Mouse (Mus musculus): ENCODE data around the gene Mrps2.
A peak's percentile ranks its signal among the peaks of the same experiment; 100 is the strongest.
"Not testable (repeated sequence)": the region's sequence is repeated elsewhere in the genome, so short reads cannot be mapped to it uniquely, and the experiment has no call there.

Mrps2 gene

GRCm38 (mm10) chr2:28467860-28468485, at the start of gene Mrps2:
Mrps2 (plus strand) TSS chr2:28468066.
- DNase-seq (ENCODE audit: low spot score) = peak; percentile 57

DNA sequence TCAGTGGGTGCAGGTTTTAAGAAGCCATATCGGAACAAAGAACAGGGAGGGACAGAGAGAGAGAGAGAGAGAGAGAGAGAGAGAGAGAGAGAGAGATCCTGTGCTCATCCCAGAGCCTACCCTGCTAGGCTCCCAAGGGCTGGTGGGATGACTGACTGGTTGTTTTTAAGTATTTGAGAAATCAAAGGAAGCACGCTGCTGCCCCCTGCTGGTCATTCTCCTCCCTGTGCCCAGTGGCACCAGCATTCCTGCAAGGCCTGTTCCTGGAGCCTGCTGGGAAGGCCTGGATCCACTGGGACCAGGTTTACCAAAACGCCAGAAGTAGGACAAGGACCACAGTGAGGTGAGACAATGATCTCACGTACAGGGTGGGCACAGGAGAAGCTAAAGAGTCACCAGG, 48.0 kb upstream of the Mrps2 start:
- peak; percentile 89 for DNase-seq (ENCODE audit: low spot score)

DNA sequence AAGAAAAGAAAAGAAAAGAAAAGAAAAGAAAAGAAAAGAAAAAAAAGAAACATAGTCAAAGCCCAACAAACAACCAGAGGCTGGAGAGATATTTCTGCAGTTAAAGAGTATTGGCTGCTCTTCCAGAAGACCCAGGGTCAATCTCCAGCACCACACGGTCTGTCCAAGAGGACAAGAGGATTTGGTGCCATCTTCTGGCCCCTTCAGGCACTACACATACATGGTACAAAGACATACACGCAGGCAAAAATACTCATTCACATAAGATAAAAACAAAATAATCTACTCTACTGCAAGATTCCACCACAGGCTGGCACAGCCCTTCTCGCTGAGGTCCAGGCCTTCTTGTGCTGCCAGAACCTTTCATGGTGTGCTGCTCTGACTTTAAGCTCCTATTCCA, 44.7 kb upstream of the Mrps2 start:
- no peak for DNase-seq (ENCODE audit: low spot score)

DNA sequence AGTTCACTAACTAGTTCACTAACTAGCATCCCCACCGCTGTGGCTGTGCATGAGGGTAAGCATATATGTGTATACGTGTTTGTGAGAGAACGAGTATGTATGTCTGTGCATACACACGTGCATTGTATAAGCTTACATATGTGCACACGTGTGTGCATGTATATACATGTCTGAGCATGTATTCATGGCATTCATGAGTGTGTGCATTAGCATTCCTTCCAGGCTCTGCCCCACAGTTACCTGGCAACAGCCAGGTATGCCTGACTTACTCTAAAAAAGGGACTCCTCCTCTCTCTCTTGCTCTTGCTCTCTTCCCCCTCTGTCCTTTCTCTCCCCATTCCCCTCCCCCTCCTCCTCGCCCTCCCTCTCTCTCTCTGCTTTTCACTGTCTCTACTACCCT, 40.6 kb upstream of the Mrps2 start:
- DNase-seq (ENCODE audit: low spot score) = no peak

GRCm38 (mm10) chr2:28430846-28431245, 37.0 kb upstream of the Mrps2 start:
- no peak for DNase-seq (ENCODE audit: low spot score)

DNA sequence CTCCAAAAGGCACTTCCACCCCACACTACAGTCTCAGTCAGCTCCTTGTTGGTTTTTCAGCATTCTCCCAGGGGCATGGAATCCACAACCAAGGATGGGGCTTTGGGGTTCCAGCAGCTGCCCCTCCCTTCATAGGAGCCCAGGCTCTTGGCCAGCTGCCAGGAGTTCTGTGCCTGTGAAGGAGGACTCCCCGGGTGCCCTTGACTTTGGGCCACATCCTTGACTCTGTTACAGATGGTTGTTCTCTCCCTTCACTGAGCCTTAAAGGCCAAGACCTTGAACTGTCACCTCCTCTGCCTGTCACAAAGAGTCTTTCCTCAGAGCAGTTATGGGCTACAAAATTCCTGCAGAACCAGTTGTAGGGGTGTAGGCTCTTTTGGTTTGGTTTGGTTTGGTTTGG, 35.1 kb upstream of the Mrps2 start:
- no peak for DNase-seq (ENCODE audit: low spot score)

DNA sequence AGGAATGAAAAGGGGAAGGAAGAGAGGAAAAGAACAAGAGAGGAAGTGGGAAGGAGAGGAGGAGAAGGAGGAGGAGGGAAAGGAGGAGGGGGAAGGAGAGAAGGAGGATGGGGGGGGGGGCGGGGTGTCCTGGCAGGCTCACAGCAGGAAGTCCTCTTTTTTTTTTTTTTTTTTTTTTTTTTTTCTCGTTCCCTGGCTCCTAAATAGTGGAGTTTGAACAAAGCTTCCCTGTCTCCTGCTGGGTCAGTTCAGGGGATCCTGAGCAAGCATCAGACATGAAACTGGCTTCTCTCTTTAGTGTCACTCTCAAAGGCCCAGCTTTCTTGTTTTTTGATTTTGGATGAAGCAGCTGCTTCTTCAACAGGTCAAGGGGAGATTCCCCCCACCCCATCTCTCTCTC, 34.4 kb upstream of the Mrps2 start:
- no peak for DNase-seq (ENCODE audit: low spot score)

GRCm38 (mm10) chr2:28435401-28435800, 32.5 kb upstream of the Mrps2 start:
- DNase-seq (ENCODE audit: low spot score) = no peak

DNA sequence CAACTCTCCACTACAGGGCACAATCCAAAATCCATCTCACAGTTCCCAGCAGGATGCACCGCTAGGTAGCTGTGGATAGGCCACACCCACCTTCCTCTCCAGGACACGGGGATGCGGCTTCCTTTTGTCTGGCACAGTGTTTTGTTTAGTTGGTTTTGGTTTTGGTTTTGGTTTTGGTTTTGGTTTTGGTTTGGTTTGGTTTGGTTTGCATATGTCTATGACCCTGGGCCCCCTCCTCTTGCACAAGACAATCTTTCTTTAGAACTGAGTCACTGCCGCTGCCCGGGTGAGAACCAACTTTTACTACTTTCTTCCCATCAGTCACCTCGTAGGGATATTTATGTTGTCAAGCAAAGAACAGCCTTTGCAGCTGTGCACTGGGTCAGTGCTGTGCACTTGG, 27.0 kb upstream of the Mrps2 start:
- DNase-seq (ENCODE audit: low spot score) = no peak

GRCm38 (mm10) chr2:28445082-28445481, 22.8 kb upstream of the Mrps2 start:
- no peak for DNase-seq (ENCODE audit: low spot score)

DNA sequence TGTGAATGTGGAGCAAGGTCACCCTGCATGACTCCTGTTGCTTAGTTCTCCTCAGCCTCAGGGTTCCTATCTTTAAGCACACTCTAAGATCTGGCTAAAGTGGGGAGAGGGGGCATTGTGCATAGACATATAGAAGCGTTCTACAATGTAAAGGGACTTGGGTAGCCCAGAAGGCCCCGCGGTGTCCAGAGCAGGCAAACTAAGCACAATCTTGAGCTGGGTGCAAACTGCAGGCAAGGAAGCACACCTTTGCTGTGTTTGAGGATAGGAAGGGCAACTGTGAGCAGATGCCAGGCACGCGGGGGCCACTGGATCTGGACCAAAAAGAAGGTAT, 21.7 kb upstream of the Mrps2 start:
- DNase-seq (ENCODE audit: low spot score) = no peak

DNA sequence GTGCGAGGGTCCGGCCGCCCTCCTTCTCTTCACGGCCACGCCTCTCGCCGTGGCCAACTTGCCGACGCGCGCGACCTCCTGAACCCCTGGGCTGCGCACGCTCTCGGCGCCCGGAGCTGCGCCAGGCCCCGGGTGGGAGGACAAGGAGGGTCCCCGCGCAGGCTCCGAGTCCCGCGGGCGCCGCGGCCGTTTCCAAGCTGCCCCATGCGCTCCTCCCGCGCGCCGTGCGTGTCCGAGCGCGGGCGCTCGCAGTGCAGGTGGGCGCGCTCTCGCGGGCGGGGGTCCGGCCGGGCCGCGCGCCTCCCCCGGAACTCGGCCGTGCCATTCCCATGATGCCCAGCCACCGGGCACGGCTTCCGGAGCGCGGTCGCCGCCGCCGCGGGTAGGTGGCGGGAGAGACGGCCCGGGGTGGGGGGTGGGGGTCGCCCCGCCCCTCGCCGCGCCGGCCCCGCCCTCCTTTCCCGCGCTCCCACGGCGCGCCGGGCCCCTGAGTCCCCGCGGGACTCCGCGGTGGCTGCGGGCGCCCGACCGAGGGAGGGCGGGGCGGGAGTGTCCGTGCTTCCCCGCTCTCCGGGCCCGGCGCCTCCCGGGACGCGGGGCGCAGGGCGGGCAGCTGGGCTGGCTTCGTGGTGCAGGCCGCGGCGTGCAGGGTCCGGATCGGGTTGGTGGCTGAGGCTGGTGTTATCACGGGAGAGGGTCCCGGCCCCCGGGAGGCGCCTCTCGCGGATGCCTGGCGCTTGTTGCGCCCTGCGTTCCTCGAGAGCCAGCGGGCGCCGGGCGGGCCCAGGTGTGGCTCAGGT, 21.2 kb upstream of the Mrps2 start, which contains the start of gene Ppp1r26:
Gene Ppp1r26 (plus strand): TSS at position 286 of the 800 bp plus-strand sequence.
- no peak for DNase-seq (ENCODE audit: low spot score)

DNA sequence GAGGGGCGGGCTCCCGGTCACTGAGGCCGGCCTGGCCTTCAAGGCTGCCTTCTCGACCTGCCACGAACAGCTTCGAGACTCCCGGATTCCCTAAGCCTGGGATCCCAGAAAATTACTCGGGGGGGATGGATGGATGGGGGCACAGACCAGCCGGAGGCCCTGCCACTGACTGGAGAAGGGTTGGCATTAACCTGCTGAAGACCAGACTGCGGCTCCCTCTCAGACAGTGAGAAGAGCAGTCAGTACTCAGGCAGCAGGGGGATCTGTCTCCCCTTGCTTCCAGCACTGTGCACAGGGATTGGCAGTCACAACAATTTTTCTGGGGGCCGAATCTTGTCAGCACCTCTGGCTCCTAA, 20.6 kb upstream of the Mrps2 start:
- no peak for DNase-seq (ENCODE audit: low spot score)

DNA sequence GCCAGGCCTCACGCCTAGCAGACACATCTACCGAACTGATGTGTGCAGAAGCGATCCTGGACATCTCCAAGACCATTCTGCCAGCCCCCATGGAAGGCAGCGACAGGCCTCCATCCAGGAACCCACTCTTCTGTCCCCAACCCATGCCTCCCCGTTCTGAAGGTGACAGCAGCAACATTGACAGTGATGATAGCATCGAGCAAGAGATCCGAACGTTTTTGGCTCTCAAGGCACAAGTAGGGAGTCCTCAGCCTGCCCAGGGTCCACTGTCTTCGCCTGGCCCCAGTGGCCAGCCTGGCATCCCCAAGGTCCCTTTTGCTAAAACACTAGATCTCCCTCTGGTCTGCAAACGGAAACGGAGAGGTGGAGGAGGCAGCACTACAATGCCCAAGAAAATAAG, 16.2 kb upstream of the Mrps2 start:
- no peak for DNase-seq (ENCODE audit: low spot score)

GRCm38 (mm10) chr2:28453539-28453938, 14.3 kb upstream of the Mrps2 start:
- no peak for DNase-seq (ENCODE audit: low spot score)

DNA sequence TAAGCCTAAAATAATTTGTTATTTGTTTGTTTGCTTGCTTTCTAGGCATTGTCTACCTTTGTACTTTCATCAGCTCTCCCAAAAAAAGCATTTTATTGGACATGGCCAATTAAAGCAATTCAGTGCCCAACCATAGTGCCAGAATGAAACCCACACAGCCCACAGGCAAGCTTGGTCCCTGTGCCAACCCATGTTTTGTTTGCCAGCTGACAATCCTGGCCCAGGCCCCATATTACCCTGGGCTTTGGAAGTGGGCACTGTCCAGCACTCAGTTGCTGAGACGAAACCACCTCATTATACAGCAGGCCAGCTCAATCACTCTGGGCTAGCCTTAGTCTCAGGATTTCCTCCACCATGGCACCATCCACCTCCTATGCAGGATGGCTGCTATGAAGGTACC, 11.2 kb upstream of the Mrps2 start:
- no peak for DNase-seq (ENCODE audit: low spot score)

DNA sequence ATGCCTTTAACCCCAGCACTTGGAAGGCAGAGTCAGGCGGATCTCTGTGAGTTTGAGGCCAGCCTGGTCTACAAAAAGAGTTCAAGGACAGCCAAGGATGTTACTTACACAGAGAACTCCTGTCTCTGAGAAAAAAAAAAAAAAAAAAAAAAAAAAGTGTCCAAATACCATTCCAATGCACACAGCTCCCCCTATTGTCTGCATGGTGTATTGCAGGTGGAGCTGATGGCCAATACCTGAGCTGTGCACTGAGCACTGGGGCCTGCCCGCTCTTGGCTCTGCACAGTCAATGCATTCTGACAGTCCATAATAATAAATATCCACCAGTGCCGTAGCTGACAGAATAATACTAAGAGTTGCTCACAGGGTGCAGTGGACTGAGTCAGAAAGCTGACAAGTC, 3.9 kb upstream of the Mrps2 start:
- peak; percentile 53 for DNase-seq (ENCODE audit: low spot score)

DNA sequence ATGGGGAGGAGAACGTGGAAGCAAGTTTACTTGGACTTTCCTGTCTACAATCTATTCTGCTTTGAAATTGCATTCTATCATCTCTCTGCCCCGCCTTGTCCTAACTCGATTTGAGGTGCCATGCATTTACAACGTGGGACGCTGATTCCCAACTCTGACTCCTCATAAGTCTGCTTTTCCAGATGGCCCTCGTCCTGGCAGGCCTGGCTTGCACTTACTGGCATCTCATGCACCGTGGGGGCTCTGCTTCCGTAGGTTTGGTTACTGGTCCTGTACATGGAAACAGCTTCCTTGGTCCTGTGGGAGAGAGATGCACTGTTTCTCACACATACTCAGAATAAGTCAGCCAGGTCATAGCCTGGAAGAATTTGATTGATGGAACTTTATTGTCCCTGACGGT, 2.9 kb upstream of the Mrps2 start:
- DNase-seq (ENCODE audit: low spot score) = no peak

DNA sequence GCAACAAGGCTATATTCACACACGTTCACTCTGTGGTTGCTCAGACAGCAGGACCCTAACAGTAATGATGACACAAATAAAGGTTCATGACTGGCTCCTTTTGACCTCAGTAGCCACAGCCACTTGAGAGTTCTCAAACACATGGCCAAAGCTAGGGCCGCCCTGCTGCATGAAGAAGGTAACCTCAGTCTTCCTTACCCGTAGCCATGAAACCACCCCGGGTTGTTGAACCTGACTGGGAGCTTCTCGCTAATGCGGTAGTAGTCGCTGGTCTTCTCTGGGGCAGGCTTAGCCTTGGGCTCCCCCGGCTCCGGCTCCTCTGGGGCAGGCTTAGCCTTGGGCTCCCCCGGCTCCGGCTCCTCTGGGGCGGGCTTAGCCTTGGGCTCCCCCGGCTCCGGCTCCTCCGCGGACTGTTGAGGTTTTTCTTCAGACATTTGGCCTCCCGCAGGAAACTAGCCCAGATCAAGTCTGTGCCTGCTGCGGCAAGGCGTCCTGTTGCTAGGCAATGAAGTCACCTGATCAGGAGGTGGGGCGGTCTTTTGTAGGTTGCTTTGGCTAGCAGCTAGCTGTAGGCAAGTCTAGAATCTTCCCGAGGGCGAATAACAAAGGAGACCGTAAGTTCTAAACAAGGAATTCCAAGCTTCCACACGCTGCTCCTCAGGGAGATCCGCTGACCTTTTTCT, 1.9 kb upstream of the Mrps2 start, which contains the start of gene 1700007K13Rik:
Gene 1700007K13Rik (minus strand): TSS at position 497 of the 683 bp plus-strand sequence.
- DNase-seq (ENCODE audit: low spot score) = no peak

GRCm38 (mm10) chr2:28468486-28469225, 790 bp downstream of the Mrps2 start:
- no peak for DNase-seq (ENCODE audit: low spot score)

DNA sequence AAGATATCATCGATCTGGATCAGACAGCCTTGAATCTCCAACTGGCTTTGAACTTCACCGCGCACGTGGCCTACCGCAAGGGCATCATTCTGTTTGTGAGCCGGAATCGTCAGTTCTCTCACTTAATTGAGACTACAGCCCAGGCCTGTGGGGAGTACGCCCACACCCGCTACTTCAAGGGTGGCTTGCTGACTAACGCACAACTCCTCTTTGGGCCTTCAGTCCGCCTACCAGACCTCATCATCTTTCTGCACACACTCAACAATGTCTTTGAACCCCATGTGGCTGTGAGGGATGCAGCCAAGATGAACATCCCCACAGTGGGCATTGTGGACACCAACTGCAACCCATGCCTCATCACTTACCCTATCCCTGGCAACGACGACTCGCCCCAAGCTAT, 1.6 kb downstream of the Mrps2 start:
- DNase-seq (ENCODE audit: low spot score) = no peak

- DNase-seq (ENCODE audit: low spot score) = no peak
These were observed 2.7 kb downstream of the Mrps2 start for GRCm38 (mm10) chr2:28470591-28470990.

- not testable (repeated sequence) for DNase-seq (ENCODE audit: low spot score)
These were observed 4.1 kb downstream of the Mrps2 start for GRCm38 (mm10) chr2:28472011-28472410.

Data from left cerebral cortex, adult 11 months (tissue).